Mouse (Mus musculus): ENCODE measurements around the gene Fabp1.

DNA sequence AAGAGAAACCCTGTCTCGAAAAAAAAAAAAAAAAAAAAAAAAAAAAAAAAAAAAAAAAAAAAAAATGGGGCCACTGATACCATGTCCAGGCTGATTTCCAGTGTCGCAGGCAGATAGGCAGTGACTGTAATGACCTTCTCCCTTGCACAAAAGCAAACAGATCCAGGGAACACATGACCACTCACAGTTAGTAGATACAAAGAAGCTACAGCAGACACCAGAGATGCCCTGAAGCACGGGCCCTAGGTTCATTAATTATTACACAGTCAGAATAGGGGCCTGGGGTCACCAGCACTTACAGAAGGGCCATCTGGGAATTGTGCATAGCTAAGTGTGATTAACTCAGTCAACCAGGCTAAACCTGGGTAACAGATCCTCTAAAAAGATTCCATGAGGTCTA is 36.3 kb downstream of the Fabp1 start:
- TF ChIP-seq RCOR1 (IDR thresholded peaks at IDR 0.05; ENCODE audit: low read depth, low read length) (no peak), NRF1 (IDR thresholded peaks at IDR 0.05; ENCODE audit: insufficient read depth, low read depth, low read length, poor library complexity, severe bottlenecking) (no peak), BHLHE40 (IDR thresholded peaks at IDR 0.05; ENCODE audit: borderline replicate concordance, low read depth, low read length) (no peak), MYC (IDR thresholded peaks at IDR 0.05; ENCODE audit: low read depth, low read length) (no peak)

Measured in MEL (cell line).